Mouse (Mus musculus): Measurements from ENCODE around the gene Kctd21.

Kctd21 gene

DNA sequence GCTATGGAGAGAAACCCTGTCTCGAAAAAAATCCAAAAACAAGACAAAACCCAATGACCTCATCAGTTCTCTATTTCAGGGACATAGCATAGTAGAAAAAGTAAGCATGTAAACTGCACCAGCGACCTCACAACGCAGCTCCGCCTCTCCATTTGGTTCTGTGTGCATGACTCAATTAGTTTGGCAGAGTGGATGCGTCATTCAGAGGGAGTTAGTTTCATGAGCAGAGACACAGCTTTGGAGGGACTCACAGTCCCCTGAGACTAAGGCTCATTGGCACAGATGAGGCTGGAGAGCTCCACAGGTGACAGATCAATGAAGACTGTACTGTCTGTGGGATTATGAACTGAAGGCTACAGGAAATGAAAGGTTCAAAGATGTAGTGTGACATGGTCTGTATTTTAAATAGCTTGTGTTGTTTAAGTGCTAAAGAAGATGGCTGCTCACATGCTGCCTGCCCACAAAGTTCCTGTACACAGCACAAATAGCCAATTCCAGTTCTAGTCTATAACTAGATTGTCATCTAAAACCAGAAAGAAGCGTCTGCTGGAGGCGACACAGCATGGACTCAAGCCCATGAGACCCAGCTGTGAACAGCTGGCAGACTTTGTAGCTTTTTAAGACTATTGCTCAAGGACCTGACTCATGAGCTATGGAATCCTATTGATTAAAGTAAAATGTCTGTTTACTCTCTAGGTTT is 54.1 kb downstream of the Kctd21 start:
- in situ Hi-C loops (cut with MboI, MseI) = no loop called here

DNA sequence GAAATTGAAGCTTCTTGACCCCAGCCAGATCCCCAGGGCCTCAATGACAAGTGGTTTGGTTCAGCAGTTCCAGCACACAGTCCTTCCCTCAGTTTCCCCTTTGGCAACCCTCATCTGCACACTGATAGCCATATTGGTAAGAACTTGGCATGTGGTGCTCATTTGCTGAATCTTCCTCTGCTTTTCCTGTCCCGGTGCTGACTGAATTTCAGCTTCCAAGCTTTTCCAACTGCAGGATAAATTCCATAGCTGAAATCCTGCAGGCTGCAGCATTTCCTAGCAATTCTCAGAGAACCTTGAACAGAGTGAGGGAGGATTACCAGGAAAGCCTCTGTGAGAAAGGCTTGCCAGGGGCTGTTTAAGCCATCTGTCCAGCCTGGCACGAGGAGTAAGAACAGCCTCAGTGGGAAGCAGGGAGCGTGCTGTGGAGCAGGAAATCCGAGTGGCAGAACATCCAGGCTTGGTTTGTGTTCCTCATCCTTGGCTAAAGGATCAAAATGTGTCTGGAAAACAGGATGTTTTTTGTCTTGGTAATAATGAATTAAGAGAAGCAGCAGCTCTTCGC is 54.8 kb downstream of the Kctd21 start:
- in situ Hi-C loops (cut with MboI, MseI) = no loop called here

DNA sequence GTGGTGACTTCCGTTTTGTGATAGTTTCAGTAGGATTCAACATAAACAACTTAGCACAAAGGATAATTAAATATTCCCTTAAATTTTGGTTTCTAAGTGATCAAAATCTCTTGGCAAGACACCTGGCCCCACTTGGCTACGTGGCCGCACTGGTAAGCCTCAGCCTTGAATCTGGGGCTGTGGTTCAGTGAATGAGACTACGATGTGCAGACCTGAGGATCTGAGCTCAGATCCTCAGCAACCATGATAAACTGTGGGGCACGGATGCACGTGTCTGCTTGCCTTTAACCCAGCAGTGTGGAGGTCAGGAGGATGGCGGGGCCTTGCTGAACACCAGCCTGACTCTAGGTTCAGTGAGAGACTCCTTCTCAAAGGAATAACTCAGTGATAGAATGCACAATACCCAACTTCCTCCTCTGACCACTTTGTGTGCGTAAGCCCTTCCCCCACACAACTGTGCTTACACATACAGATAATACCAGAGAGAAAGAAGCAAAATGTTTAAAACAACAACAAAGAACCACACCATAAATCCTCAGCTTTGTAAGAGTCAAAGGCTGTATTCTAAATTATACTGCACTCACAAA is 55.5 kb downstream of the Kctd21 start:
- in situ Hi-C loops (cut with MboI, MseI) = no loop called here

GRCm38 (mm10) chr7:97388541-97388940 is 56.4 kb downstream of the Kctd21 start:
- in situ Hi-C loops (cut with MboI, MseI) = no loop called here

DNA sequence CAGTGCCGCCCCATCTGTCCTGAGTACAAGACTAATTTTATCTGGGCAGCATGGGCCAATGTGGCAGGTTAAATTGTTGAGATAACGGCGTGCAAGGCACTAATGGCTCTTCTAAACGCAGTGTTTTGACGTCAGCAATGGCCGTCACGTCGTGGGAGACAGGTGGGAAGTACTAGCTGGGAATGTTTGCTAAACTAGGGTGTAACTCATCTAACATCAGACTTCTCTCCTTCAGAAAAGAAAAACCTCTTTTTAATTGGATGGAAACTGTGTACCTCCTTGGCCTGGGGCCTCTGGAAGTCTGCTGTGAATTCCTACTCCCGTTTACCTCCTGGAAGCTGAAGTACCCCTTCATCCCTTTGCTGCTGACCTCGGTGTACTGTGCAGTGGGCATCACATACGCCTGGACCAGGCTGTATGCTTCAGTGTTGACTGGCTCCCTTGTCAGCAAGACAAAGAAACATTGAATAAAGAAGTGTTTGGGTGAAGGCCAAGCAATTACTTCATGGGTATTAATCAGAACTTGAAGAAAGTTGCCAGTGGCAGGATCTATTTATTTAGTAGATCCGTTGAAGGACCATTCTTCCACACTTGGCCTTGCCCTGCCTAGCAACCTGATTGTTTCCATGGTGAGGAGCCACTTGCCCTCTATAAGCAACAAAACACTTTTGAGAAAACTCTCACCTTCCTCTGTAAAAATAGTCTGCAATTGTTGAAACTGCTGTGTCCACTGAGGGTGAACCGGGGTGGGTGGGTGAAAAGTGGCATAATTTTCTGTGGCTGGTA is 59.4 kb downstream of the Kctd21 start:
- in situ Hi-C loops (cut with MboI, MseI) = no loop called here

DNA sequence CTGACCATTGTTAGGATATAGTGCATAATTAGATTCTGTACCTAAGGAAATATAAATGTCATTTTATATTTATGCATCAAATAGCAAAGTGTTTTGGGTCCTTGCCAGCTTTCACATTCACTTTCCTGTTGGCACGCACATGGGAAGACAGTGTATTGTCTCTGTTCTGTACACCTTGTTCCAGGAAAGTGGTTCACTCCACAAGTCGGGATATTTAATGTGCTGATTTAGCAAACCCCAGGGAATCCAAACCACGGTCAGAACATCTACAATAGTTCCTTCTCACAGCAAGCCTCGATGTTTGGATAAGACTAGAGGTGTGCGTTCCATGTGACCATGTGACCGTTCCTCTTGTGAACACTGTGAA is 59.9 kb downstream of the Kctd21 start:
- in situ Hi-C loops (cut with MboI, MseI) = no loop called here

DNA sequence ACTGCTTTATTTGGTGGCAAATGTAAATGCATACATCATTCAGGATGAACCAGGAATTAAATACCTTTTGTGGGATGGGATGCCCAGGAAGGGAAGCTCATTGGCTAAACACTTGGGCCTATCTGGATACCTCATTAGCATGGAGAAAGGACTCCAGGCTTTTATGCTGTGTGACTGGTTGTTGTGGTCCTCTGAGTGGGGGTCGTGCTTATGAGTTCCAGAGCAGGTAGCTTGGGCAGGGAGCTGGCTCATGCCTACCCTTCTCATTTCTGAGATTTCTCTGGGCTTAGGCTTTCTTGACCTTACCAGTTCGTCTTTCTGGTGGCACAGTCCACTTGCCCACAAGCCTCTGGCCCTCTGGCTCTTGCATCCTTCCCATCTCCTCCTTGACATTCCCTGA is 62.2 kb downstream of the Kctd21 start:
- in situ Hi-C loops (cut with MboI, MseI) = no loop called here

DNA sequence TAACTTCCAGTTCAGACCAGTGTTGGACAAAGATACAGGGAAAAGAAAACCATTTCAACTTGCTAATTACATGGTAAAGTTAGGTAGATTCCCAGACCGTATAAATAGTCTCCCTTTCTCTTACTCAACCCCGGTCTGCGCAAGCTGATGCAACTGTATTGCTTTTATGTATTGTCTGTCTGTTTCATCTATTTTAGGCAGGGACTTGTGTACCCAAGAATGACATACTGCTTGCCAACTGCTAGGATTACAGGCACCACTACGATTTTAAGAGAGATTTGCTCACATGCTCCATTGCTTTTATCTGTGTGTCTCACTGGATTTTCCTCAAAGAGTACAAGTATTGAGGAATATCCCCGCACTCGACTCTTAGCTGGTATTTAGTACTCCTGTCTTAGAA is 66.8 kb downstream of the Kctd21 start:
- in situ Hi-C loops (cut with MboI, MseI) = no loop called here
